Mouse (Mus musculus): ENCODE data around the gene Rbm4. TPM values are rescaled to one million over a fixed set of nuclear protein-coding genes. Genes with fewer than 3 reads are reported as not detected.

Gene Rbm4
- polyA plus RNA-seq (2014; fragmentation: Nextera tagmentation; extraction: Ambion mirVana), result 68.6 and 72.0 TPM in 2 replicates

DNA sequence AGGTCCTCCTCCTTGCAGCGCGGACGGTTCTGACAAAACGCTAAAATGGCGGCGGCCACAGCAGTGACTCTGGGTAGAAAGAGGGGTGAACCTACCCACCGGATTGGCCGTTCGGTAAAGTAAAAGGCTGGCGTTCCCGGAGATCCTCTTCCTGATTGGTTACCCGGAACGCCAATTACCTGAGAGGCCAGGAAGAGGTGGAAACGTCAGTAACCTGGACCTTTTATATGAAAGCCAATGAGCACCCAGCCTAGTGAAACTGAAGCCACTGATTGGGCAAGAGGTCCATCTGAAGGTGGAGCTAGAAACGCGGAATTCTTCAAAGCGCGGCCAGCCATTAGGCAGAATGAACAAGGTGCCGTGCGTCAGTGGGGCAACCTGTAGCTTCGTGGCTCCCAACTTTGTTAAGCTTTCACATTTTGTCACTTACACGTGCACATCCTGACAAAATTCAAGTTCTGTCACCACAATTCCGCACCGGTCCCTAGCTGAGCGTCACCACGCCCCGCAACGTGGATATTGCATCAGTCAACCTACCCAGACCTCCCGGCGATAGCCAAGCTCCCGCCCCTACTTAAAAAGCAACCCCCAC, at the start of gene Rbm4:
Rbm4 (minus strand) TSS at position 71 of the 592 bp plus-strand sequence.
- H3K9me3 ChIP-seq (ENCODE audit: control insufficient read depth, low read length), result no peaks in the 10 kb centered on the region
- H3K27me3 ChIP-seq (replicated peaks; ENCODE audit: control insufficient read depth, insufficient read depth, low read length), result no peaks in the 10 kb centered on the region
- H3K36me3 ChIP-seq (ENCODE audit: control insufficient read depth, insufficient read depth, low read length), result peaks cover 48% of the 10 kb centered on the region
- DNase-seq (ENCODE audit: low spot score) (peak; percentile 99), ATAC-seq (ENCODE audit: low read depth) (peak; percentile 98)
- peaks cover 23% of the 10 kb centered on the region for H3K4me1 ChIP-seq (ENCODE audit: control insufficient read depth, insufficient read depth, low read length)
- under 1% methylated on average over 30 of the region's 31 CpGs for WGBS
- peak within 1 kb of the TSS; percentile 83 for H3K4me2 ChIP-seq (ENCODE audit: low read depth, low read length)
- H3K27ac ChIP-seq (replicated peaks; ENCODE audit: low read depth, low read length), result peak within 1 kb of the TSS; percentile 81
- H3K4me3 ChIP-seq (ENCODE audit: low read depth, low read length), result peak within 1 kb of the TSS; percentile 72
- H3K9ac ChIP-seq (ENCODE audit: low read depth, low read length), result peak within 1 kb of the TSS; percentile 78

DNA sequence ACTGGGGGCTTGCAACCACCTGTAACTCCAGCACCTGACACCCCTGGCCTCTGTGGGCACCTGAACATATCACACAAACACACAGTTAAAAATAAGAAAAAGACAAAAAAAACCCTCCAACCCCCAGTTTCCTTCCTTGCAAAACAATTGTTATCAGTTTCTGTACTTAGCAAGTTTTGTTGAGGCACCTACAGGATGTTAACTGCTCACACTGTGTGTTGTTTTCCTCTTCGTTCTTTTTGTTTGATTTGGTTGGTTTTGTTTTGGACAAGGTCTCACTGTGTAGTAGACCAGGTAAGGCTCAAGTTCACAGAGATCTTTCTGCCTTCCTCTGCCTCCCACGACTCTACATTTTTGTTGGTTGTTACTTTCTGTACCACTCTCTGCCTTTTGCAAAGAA, 48.9 kb upstream of the Rbm4 start:
- H3K27ac ChIP-seq (replicated peaks; ENCODE audit: low read depth, low read length), result no peak overlapping the region
- H3K4me2 ChIP-seq (ENCODE audit: low read depth, low read length), result no peak overlapping the region
- 73% methylated on average over 2 of the region's 2 CpGs for WGBS
- no peak for DNase-seq (ENCODE audit: low spot score)
- H3K27me3 ChIP-seq (replicated peaks; ENCODE audit: control insufficient read depth, insufficient read depth, low read length), result peaks cover 23% of the 10 kb centered on the region
- H3K9me3 ChIP-seq (ENCODE audit: control insufficient read depth, low read length), result no peaks in the 10 kb centered on the region
- ATAC-seq (ENCODE audit: low read depth), result no peak
- H3K4me3 ChIP-seq (ENCODE audit: low read depth, low read length), result no peak overlapping the region
- H3K36me3 ChIP-seq (ENCODE audit: control insufficient read depth, insufficient read depth, low read length), result 0 out of 2 replicates have a peak, but pooled peaks cover 1% of the 10 kb centered on the region
- peaks cover 8% of the 10 kb centered on the region; the same call in 1 of the 2 replicates for H3K4me1 ChIP-seq (ENCODE audit: control insufficient read depth, insufficient read depth, low read length)
- no peak overlapping the region for H3K9ac ChIP-seq (ENCODE audit: low read depth, low read length)

DNA sequence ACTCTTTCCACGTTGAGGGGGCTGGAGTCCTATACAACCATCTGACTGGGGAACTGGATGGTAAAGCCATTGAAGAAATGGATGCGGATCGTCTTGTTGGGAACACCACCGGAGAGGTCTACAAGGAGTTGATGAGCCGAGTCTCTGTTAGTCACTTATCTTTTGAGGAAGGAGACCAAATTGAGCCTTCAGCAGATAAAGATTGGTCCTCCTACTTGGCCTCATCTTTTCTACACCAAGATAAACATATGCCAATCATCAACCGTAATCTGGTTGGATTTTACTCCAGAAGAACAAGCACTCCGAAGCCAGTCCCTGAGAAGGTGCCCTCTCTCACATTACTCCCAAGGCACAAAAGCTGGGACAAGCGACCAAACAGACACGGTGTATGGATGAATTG, 47.1 kb upstream of the Rbm4 start:
- H3K36me3 ChIP-seq (ENCODE audit: control insufficient read depth, insufficient read depth, low read length), result 0 out of 2 replicates have a peak, but pooled peaks cover 13% of the 10 kb centered on the region
- ATAC-seq (ENCODE audit: low read depth) (no peak), DNase-seq (ENCODE audit: low spot score) (no peak)
- H3K9ac ChIP-seq (ENCODE audit: low read depth, low read length), result no peak overlapping the region
- H3K4me3 ChIP-seq (ENCODE audit: low read depth, low read length), result no peak overlapping the region
- H3K27me3 ChIP-seq (replicated peaks; ENCODE audit: control insufficient read depth, insufficient read depth, low read length), result peaks cover 23% of the 10 kb centered on the region
- H3K9me3 ChIP-seq (ENCODE audit: control insufficient read depth, low read length), result no peaks in the 10 kb centered on the region
- peaks cover 8% of the 10 kb centered on the region; the same call in 1 of the 2 replicates for H3K4me1 ChIP-seq (ENCODE audit: control insufficient read depth, insufficient read depth, low read length)
- H3K4me2 ChIP-seq (ENCODE audit: low read depth, low read length), result no peak overlapping the region
- WGBS, result 85% methylated on average over 9 of the region's 9 CpGs
- H3K27ac ChIP-seq (replicated peaks; ENCODE audit: low read depth, low read length), result no peak overlapping the region

DNA sequence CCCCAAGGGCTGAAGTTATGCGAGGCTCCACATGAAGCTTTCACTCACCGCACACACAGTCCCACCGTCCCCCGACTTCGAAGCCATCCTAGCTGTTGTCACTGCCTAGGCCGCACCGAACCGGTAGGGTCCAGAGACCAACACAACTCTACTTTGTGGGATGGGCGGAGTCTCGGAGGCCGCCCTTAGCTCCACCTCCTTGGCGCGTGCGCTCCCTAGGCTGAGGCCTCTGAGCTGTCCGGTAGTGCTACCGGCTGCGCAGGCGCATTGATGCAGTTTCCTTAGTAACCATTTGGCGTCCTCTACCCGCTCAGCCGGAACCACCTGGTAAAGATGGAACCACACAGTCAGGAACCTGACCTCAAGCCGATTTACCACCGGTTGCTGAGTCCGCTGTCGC, 45.4 kb upstream of the Rbm4 start, which contains the start of the genes Ccs and Ccdc87:
Ccs (minus strand) TSS at position 184 of the 400 bp plus-strand sequence.
Ccdc87 (plus strand) TSS at position 218 of the 400 bp plus-strand sequence.
- WGBS, result under 1% methylated on average over 25 of the region's 25 CpGs
- no peak within 1 kb of the TSS; the same call in 1 of the 2 replicates for H3K27ac ChIP-seq (replicated peaks; ENCODE audit: low read depth, low read length)

DNA sequence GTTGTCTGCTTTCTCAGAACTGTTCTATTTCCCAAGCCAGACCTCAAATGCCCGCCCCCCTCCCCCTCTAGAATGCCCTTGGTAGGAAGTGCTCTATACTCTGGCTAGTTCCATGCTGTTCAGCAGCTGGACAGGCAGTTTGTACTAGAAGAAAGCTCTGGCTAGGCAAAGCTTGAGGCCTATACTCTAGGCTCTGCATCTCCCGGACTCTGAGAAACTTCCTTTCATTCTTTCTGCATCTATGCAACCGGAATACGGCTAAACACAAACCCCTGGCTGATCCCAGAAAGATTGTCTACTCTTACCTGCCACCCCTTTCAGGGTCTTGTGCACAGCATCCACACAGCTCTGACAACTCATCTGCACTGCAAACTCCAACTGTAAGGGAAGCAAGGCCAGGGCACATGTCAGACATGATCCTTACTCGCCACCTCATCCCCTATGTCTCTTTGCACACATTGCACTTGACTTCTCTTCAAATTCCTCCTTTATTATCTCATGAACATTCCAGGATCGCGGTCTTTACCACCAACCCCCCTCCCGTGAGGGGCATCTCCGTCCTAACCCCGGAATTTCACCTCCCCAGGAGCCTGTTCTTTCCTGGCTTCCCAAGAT, 44.9 kb upstream of the Rbm4 start:
- Histone ChIP-seq H3K4me3 (ENCODE audit: low read depth, low read length) (peak overlapping the region; percentile 69), H3K27me3 (replicated peaks; ENCODE audit: control insufficient read depth, insufficient read depth, low read length) (peaks cover 23% of the 10 kb centered on the region), H3K4me1 (ENCODE audit: control insufficient read depth, insufficient read depth, low read length) (peaks cover 8% of the 10 kb centered on the region; the same call in 1 of the 2 replicates), H3K9me3 (ENCODE audit: control insufficient read depth, low read length) (no peaks in the 10 kb centered on the region), H3K36me3 (ENCODE audit: control insufficient read depth, insufficient read depth, low read length) (0 out of 2 replicates have a peak, but pooled peaks cover 13% of the 10 kb centered on the region), H3K27ac (replicated peaks; ENCODE audit: low read depth, low read length) (no peak overlapping the region; the same call in 1 of the 2 replicates), H3K9ac (ENCODE audit: low read depth, low read length) (peak overlapping the region; percentile 77), H3K4me2 (ENCODE audit: low read depth, low read length) (peak overlapping the region; percentile 74)
- 27% methylated on average over 10 of the region's 10 CpGs for WGBS
- DNase-seq (ENCODE audit: low spot score), result no peak
- peak; percentile 16; the same call in 1 of the 2 replicates for ATAC-seq (ENCODE audit: low read depth)

More for the DNA sequence above, 45.4 kb upstream of the Rbm4 start, which contains the start of the genes Ccs and Ccdc87:
- peaks cover 8% of the 10 kb centered on the region; the same call in 1 of the 2 replicates for H3K4me1 ChIP-seq (ENCODE audit: control insufficient read depth, insufficient read depth, low read length)
- peak within 1 kb of the TSS; percentile 69 for H3K4me3 ChIP-seq (ENCODE audit: low read depth, low read length)
- DNase-seq (ENCODE audit: low spot score) (peak; percentile 97), ATAC-seq (ENCODE audit: low read depth) (peak; percentile 99)
- no peaks in the 10 kb centered on the region for H3K9me3 ChIP-seq (ENCODE audit: control insufficient read depth, low read length)
- peaks cover 23% of the 10 kb centered on the region for H3K27me3 ChIP-seq (replicated peaks; ENCODE audit: control insufficient read depth, insufficient read depth, low read length)
- peak within 1 kb of the TSS; percentile 74 for H3K4me2 ChIP-seq (ENCODE audit: low read depth, low read length)
- H3K9ac ChIP-seq (ENCODE audit: low read depth, low read length), result peak within 1 kb of the TSS; percentile 77
- H3K36me3 ChIP-seq (ENCODE audit: control insufficient read depth, insufficient read depth, low read length), result 0 out of 2 replicates have a peak, but pooled peaks cover 13% of the 10 kb centered on the region

- no peak overlapping the region for H3K4me2 ChIP-seq (ENCODE audit: low read depth, low read length)
- H3K9me3 ChIP-seq (ENCODE audit: control insufficient read depth, low read length), result no peaks in the 10 kb centered on the region
- peaks cover 23% of the 10 kb centered on the region for H3K27me3 ChIP-seq (replicated peaks; ENCODE audit: control insufficient read depth, insufficient read depth, low read length)
- DNase-seq (ENCODE audit: low spot score), result no peak
- peaks cover 24% of the 10 kb centered on the region for H3K36me3 ChIP-seq (ENCODE audit: control insufficient read depth, insufficient read depth, low read length)
- no peak for ATAC-seq (ENCODE audit: low read depth)
- H3K4me3 ChIP-seq (ENCODE audit: low read depth, low read length), result no peak overlapping the region
- WGBS, result 94% methylated on average over 6 of the region's 6 CpGs
- H3K9ac ChIP-seq (ENCODE audit: low read depth, low read length), result no peak overlapping the region
- H3K4me1 ChIP-seq (ENCODE audit: control insufficient read depth, insufficient read depth, low read length), result peaks cover 8% of the 10 kb centered on the region; the same call in 1 of the 2 replicates
- no peak overlapping the region for H3K27ac ChIP-seq (replicated peaks; ENCODE audit: low read depth, low read length)
These were observed 43.3 kb upstream of the Rbm4 start for GRCm38 (mm10) chr19:4837049-4837448.

DNA sequence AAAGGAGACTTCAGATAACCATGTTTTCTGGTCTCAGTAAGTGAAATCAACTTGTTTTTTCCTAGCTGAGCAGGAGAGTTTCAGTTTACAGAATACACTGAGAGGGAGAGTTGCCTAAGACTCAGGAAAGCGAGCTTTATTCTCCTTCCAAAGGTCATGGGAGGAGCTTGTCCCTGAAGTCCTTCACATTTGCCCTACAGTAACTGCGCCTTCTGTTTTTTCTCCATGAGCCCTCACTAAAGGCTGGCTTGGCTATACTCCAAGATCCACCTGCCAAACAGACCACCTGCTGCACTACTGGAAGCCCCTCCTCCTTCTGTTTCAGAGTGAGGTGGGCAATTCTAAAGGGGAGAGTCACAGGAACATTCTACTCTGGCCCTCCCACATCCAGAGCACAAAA, 42.4 kb upstream of the Rbm4 start:
- Histone ChIP-seq H3K4me2 (ENCODE audit: low read depth, low read length) (no peak overlapping the region), H3K4me1 (ENCODE audit: control insufficient read depth, insufficient read depth, low read length) (peaks cover 8% of the 10 kb centered on the region; the same call in 1 of the 2 replicates), H3K4me3 (ENCODE audit: low read depth, low read length) (no peak overlapping the region), H3K9ac (ENCODE audit: low read depth, low read length) (no peak overlapping the region), H3K27me3 (replicated peaks; ENCODE audit: control insufficient read depth, insufficient read depth, low read length) (peaks cover 14% of the 10 kb centered on the region), H3K9me3 (ENCODE audit: control insufficient read depth, low read length) (no peaks in the 10 kb centered on the region), H3K36me3 (ENCODE audit: control insufficient read depth, insufficient read depth, low read length) (peaks cover 28% of the 10 kb centered on the region), H3K27ac (replicated peaks; ENCODE audit: low read depth, low read length) (no peak overlapping the region)
- DNase-seq (ENCODE audit: low spot score) (no peak), ATAC-seq (ENCODE audit: low read depth) (no peak)
- 71% methylated on average over 2 of the region's 2 CpGs for WGBS

DNA sequence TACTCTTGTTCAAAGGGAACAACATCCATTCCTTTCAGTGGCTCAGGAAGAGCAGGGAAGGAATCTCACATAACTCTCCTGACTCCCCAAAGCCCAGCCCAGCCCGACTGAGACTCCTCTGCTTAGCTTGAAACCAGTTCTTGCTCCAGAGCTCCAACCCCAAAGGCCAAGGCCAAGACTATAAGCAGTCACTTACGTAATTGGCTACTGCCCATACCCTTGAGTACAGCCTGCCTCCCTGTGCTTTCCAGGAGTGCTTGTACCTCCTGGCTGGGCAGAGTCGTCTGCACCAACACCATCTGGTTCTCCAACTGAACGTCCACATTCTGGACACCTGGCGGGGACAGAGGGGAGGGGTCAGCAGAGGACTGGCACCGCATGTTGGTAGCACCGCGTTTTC, 40.3 kb upstream of the Rbm4 start:
- H3K27me3 ChIP-seq (replicated peaks; ENCODE audit: control insufficient read depth, insufficient read depth, low read length), result no peaks in the 10 kb centered on the region
- ATAC-seq (ENCODE audit: low read depth) (no peak), DNase-seq (ENCODE audit: low spot score) (no peak)
- H3K36me3 ChIP-seq (ENCODE audit: control insufficient read depth, insufficient read depth, low read length), result peaks cover 35% of the 10 kb centered on the region
- no peaks in the 10 kb centered on the region for H3K9me3 ChIP-seq (ENCODE audit: control insufficient read depth, low read length)
- no peak overlapping the region for H3K9ac ChIP-seq (ENCODE audit: low read depth, low read length)
- H3K4me2 ChIP-seq (ENCODE audit: low read depth, low read length), result no peak overlapping the region
- no peak overlapping the region for H3K27ac ChIP-seq (replicated peaks; ENCODE audit: low read depth, low read length)
- H3K4me1 ChIP-seq (ENCODE audit: control insufficient read depth, insufficient read depth, low read length), result peaks cover 8% of the 10 kb centered on the region; the same call in 1 of the 2 replicates
- WGBS, result 81% methylated on average over 8 of the region's 8 CpGs
- no peak overlapping the region for H3K4me3 ChIP-seq (ENCODE audit: low read depth, low read length)
